Mouse (Mus musculus) adrenal gland, postnatal 36 days (tissue): ENCODE data around the gene Olfr670. TPM values are rescaled to one million over a fixed set of nuclear protein-coding genes. Genes with fewer than 3 reads are reported as not detected.
"Not testable (repeated sequence)": the region's sequence is repeated elsewhere in the genome, so short reads cannot be mapped to it uniquely, and the experiment has no call there.

Experiments used
- DNase-seq, 2 experiments: peaks; one replicate each; pipeline ENCODE4 v3.0.0; 2021; ENCODE audit warnings: mixed read lengths in 1 of 2
- long read RNA-seq, 2 experiments: library from polyadenylated mRNA; stranded (forward); transcript quantifications; one replicate each; pipeline ENCODE4 v2.0.0; 2021; ENCODE audit warnings: borderline sequencing depth in 2 of 2
- total RNA-seq, 2 experiments: library from RNA; stranded (reverse); gene quantifications; 2 replicates each; pipeline ENCODE4 v1.2.3; 2021

Olfr670 gene
- not detected for total RNA-seq
- long read RNA-seq, experiment 1: 0 reads
- long read RNA-seq, experiment 2: 0 reads

DNA sequence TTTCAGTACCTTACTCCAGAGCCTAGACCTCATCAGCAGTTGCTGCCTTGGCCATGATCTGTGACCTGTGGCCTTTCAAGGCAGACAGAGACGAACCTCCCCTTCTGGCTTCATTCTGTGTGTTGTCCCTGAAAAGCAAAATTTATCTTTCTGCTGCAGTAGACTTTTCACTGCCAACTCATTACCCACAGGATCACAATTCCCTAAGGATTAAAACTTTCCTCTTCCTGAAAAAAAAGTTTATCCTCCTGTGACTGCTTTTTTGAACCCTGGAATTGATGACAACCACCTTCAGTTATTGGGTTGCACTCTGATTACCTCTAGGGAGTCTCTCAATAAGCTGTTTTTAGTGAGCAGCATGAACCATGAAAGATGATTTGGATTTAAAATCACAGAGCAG, at the start of gene Olfr670:
Gene Olfr670 (minus strand): TSS at position 101 of the 400 bp plus-strand sequence.
- DNase-seq: no peak

DNA sequence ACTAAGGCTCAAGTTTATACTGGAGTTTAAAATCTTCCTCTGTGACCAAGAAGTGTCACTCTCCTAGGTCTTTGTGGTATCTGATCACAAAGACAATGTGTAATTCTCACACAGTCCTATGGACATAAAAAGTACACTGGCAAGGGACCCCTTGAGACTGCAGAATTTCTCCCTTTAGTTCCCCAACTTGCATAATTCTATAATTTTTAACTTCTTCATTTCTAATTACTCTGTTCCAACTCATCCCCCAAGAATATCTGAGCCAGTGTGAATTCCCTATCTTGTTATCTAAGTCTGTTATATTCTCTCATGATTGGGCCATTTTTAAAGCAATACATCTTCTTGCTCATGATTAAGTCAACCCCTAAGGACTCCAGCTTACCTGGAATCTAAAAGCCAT, 39.5 kb upstream of the Olfr670 start, which contains the start of gene Olfr672:
Gene Olfr672 (minus strand): TSS at position 101 of the 400 bp plus-strand sequence.
- DNase-seq: no peak

DNA sequence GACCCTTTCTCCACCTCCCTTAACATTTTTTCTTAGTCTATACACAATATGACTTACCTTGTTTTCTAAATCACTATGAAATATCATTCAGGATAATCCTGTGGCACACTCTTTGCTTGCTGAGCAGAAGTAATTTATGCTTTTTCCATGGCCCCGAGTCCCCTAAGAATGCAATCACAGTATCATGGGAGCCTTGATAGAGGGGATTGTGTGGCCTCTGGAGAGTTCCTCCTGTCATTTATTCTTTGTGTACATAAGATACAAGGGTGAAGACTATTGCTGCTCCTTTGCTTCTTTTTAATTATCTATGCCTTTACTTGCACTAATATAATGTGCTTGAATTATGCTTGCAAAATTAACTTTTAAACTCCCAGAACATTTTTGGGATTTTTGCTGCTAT, 16.6 kb upstream of the Olfr670 start, which contains the start of gene Olfr671:
Gene Olfr671 (minus strand): TSS at position 101 of the 400 bp plus-strand sequence.
- DNase-seq: no peak

DNA sequence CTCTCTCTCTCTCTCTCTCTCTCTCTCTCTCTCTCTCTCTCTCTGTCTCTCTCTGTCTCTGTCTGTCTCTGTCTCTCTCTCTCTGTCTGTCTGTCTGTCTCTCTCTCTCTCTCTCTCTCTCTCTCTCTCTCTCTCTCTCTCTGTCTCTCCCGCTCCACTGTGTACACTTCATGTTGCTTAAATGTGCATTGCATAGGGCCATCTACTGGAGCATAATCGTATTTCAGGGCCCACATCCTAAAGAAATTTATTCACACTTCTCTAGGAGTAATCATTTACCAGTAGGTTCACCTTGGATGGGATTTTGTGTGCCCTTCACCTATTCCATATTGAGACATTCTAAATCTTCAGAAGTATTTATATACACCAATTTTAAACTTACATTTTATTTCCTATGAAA, 10.1 kb upstream of the Olfr670 start:
- not testable (repeated sequence) for DNase-seq

DNA sequence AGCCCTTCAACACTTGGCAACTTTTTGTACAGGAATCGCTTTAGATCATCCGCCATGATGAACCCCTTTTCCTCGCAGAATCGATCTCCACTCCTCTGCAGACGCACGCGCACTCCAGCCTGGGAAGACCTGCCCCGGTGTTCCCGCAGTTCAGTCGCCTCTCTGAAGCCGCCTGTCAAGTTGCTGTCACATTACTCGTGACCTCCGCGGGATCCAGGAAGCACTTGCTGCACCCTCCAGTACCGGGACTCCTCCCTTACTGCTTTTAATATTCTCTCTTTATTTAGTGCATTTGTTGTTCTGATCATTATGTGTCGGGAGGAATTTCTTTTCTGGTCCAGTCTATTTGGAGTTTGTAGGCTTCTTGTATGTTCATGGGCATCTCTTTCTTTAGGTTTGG, 12.2 kb downstream of the Olfr670 start:
- not testable (repeated sequence) for DNase-seq

DNA sequence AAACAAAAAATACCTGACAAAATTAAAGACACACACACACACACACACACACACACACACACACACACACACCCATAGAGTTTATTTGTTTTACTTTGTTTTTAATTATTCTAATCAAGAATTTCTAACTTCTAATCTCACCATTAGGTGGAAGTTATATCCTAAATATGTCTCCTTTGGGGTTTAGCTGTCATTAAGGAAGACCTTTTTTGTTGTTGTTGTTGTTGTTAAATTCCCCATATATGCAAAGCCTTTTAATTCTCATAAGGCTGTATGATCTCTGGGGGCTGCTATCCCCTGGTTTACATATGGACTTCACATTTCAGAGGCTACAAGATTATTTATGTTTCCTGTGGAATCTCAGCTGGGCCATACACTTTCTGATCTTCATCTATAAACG, 28.5 kb downstream of the Olfr670 start, which contains the start of gene Olfr669:
Gene Olfr669 (plus strand): TSS at position 301 of the 400 bp plus-strand sequence.
- no peak for DNase-seq

DNA sequence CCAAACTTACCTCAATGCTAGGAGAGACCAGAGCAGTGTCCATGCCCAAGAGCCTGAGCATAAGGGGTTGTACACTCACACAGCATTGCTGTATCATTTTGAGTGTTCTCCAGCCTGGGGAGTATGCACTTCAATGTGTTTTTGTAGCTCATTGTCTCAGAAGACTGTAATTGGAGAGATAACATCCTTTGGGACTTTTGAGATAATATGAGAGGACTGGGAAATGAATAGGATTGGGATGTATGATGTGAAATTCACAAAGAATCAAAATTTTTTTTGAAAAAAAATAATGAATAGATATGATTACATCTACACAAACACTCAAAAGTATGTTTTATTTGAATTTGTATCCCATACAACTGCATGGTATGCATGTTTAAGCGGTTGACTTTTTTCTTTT, 34.5 kb downstream of the Olfr670 start, which contains the start of gene Olfr668:
Gene Olfr668 (minus strand): TSS at position 101 of the 400 bp plus-strand sequence.
- no peak for DNase-seq

DNA sequence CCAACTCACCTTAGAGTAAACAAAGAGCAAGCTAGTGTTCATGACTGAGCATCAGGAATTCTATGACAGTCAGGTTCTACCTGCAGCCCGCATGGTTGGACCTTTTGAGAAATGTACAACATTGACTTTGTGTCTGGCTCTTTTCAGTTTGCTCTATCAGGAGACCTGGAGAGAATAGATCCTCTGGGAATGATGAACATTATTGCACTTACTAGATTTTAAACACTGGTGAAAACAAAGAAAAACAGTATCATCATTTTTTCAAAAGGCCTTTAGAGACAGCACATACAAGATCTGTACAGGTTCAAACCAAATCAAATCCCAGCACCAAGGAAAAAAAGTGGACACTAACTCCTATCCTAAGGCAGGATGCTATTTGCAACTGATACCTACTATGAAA, 41.0 kb downstream of the Olfr670 start, which contains the start of gene Olfr667:
Gene Olfr667 (minus strand): TSS at position 101 of the 400 bp plus-strand sequence.
- DNase-seq: no peak

Other genes with a start within 250 kb of the Olfr670 start
- gene Usp17le, start 185.2 kb downstream of the Olfr670 start, total RNA-seq: not detected
- gene Usp17lb, start 120.0 kb downstream of the Olfr670 start, total RNA-seq: under 1 TPM in 1 of 2 experiments, not detected in 1; 0.20 TPM
- not detected for gene Usp17la, start 105.6 kb downstream of the Olfr670 start, total RNA-seq
- not detected for gene Olfr665, start 84.6 kb downstream of the Olfr670 start, total RNA-seq
- not detected for gene Olfr666, start 66.7 kb downstream of the Olfr670 start, total RNA-seq
- gene Olfr667, start 41.1 kb downstream of the Olfr670 start, total RNA-seq: not detected
- gene Olfr668, start 34.6 kb downstream of the Olfr670 start, total RNA-seq: not detected
- not detected for gene Olfr669, start 28.4 kb downstream of the Olfr670 start, total RNA-seq
- not detected for gene Olfr671, start 16.5 kb upstream of the Olfr670 start, total RNA-seq
- not detected for gene Olfr672, start 39.4 kb upstream of the Olfr670 start, total RNA-seq
- gene Olfr675, start 65.8 kb upstream of the Olfr670 start, total RNA-seq: not detected
- gene Olfr676, start 70.1 kb upstream of the Olfr670 start, total RNA-seq: not detected
- not detected for gene Olfr677, start 88.8 kb upstream of the Olfr670 start, total RNA-seq
- gene Olfr678, start 101.9 kb upstream of the Olfr670 start, total RNA-seq: not detected
- gene Olfr679, start 118.6 kb upstream of the Olfr670 start, total RNA-seq: not detected
- gene Olfr680-ps1, start 130.2 kb upstream of the Olfr670 start, total RNA-seq: not detected
- gene Olfr681, start 154.2 kb upstream of the Olfr670 start, total RNA-seq: not detected
- not detected for gene Olfr683, start 184.4 kb upstream of the Olfr670 start, total RNA-seq
- gene Olfr684, start 201.0 kb upstream of the Olfr670 start, total RNA-seq: not detected
- gene Olfr685, start 223.4 kb upstream of the Olfr670 start, total RNA-seq: not detected
- not detected for gene Olfr686, start 244.9 kb upstream of the Olfr670 start, total RNA-seq